Comparison of ENCODE assay signal across 27 mouse cellular contexts in the genomic region with DNA sequence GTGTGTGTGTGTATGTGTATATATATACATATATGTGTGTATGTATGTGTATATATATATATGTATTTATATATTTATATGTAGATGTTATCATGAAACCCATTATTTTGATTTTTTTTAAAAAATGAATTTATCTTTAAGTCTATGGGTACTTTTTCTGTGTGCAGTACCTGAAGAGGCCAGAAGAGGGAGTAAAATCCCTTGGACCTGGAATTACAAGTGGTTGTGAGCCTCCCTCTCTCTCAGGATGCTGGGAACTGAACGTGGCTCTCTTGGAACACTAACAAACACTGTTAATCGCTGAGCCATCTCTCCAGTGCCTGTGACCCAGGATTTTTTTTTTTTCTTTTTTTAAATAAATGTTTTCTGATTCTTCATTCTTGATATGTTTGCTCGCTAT. TPM values are rescaled to one million over a fixed set of nuclear protein-coding genes. Genes with fewer than 3 reads are reported as not detected.
A peak's percentile ranks its signal among the peaks of the same experiment; 100 is the strongest.
DNase-seq lines count a peak whose midpoint lies in the region; ATAC-seq and TF ChIP-seq lines count a peak whose summit lies in the region.
"Had no signal": no experiment of that assay in that cellular context is flagged by ENCODE, and none has a peak within 500 bp of the region (broad histone marks: within the 10 kb centered on the region; RNA-seq: fewer than 3 reads in every experiment).

No protein-coding gene starts in this region.

- H3K36me3 ChIP-seq in kidney, postnatal 0 days (ENCODE audit: insufficient read depth, low read length): no peaks in the 10 kb centered on the region
- H3K36me3 ChIP-seq in kidney, adult 2 months (ENCODE audit: control insufficient read depth, insufficient read depth, low read length): no peaks in the 10 kb centered on the region
- no peaks in the 10 kb centered on the region for H3K36me3 ChIP-seq in midbrain, postnatal 0 days (ENCODE audit: insufficient read depth, low read length)
- no peaks in the 10 kb centered on the region for H3K36me3 ChIP-seq in midbrain, embryonic 14.5 days (ENCODE audit: control insufficient read depth, insufficient read depth, low read length)
- H3K36me3 ChIP-seq in intestine, embryonic 16.5 days (ENCODE audit: control insufficient read depth, insufficient read depth, low read length): no peaks in the 10 kb centered on the region
- H3K36me3 ChIP-seq: forebrain, embryonic 10.5 days; midbrain, embryonic 12.5 days; neural tube, embryonic 13.5 days; stomach, embryonic 15.5 days had no signal

- H3K9me3 ChIP-seq in kidney, postnatal 0 days (replicated peaks; ENCODE audit: low read length): no peaks in the 10 kb centered on the region
- no peaks in the 10 kb centered on the region for H3K9me3 ChIP-seq in midbrain, postnatal 0 days (ENCODE audit: low read length)
- no peaks in the 10 kb centered on the region for H3K9me3 ChIP-seq in midbrain, embryonic 14.5 days (ENCODE audit: control insufficient read depth, low read length)
- no peaks in the 10 kb centered on the region for H3K9me3 ChIP-seq in intestine, embryonic 16.5 days (ENCODE audit: control insufficient read depth, low read length)
- H3K9me3 ChIP-seq: forebrain, embryonic 10.5 days; midbrain, embryonic 12.5 days; neural tube, embryonic 13.5 days; stomach, embryonic 15.5 days had no signal

- TF ChIP-seq POLR2A in kidney, adult 2 months (IDR thresholded peaks at IDR 0.05; ENCODE audit: low read depth, low read length): no peak

- no peak for DNase-seq in kidney, postnatal 0 days (ENCODE audit: low spot score)
- no peak for DNase-seq in kidney, adult 2 months
- DNase-seq in midbrain, postnatal 0 days (ENCODE audit: low spot score): no peak
- DNase-seq in midbrain, embryonic 14.5 days: no peak
- peak; percentile 65 for DNase-seq in R1 (ENCODE audit: low read depth, low spot score)
- DNase-seq in right cerebral cortex, postnatal 36 days (ENCODE audit: low spot score in 2 of 2): no peak
- DNase-seq: adrenal gland, adult 2 months; cerebellum, adult 8-10 months; heart, adult 11 months; heart, postnatal 4 days; liver; lung, postnatal 10 days; right cerebral cortex, postnatal 14 days; thymus, adult 2 months had no signal

- H3K4me3 ChIP-seq in kidney, postnatal 0 days (replicated peaks; ENCODE audit: low read depth, low read length): no peak overlapping the region
- H3K4me3 ChIP-seq in kidney, adult 2 months (ENCODE audit: insufficient read depth, low read depth, low read length): no peak overlapping the region
- H3K4me3 ChIP-seq in midbrain, postnatal 0 days (ENCODE audit: low read depth, low read length): no peak overlapping the region
- no peak overlapping the region for H3K4me3 ChIP-seq in midbrain, embryonic 14.5 days (replicated peaks; ENCODE audit: low read depth, low read length)
- no peak overlapping the region for H3K4me3 ChIP-seq in intestine, embryonic 16.5 days (ENCODE audit: low read length)
- H3K4me3 ChIP-seq: forebrain, embryonic 10.5 days; midbrain, embryonic 12.5 days; neural tube, embryonic 13.5 days; stomach, embryonic 15.5 days had no signal

- no peak overlapping the region for H3K4me2 ChIP-seq in kidney, postnatal 0 days (ENCODE audit: low read length)
- no peak overlapping the region for H3K4me2 ChIP-seq in midbrain, postnatal 0 days (ENCODE audit: low read depth, low read length, poor library complexity, severe bottlenecking)
- no peak overlapping the region for H3K4me2 ChIP-seq in midbrain, embryonic 14.5 days (ENCODE audit: low read length)
- no peak overlapping the region for H3K4me2 ChIP-seq in intestine, embryonic 16.5 days (ENCODE audit: low read depth, low read length)
- H3K4me2 ChIP-seq: midbrain, embryonic 12.5 days; neural tube, embryonic 13.5 days; stomach, embryonic 15.5 days had no signal

- no peaks in the 10 kb centered on the region for H3K27me3 ChIP-seq in kidney, postnatal 0 days (ENCODE audit: insufficient read depth, low read length)
- H3K27me3 ChIP-seq in kidney, adult 2 months (replicated peaks; ENCODE audit: control insufficient read depth, insufficient read depth, low read length): no peaks in the 10 kb centered on the region
- no peaks in the 10 kb centered on the region for H3K27me3 ChIP-seq in midbrain, postnatal 0 days (ENCODE audit: insufficient read depth, low read length)
- no peaks in the 10 kb centered on the region for H3K27me3 ChIP-seq in midbrain, embryonic 14.5 days (ENCODE audit: control insufficient read depth, insufficient read depth, low read length)
- no peaks in the 10 kb centered on the region for H3K27me3 ChIP-seq in intestine, embryonic 16.5 days (replicated peaks; ENCODE audit: control insufficient read depth, insufficient read depth, low read length)
- H3K27me3 ChIP-seq: stomach, embryonic 15.5 days had no signal

- no peak overlapping the region for H3K9ac ChIP-seq in kidney, postnatal 0 days (ENCODE audit: low read depth, low read length)
- H3K9ac ChIP-seq in midbrain, postnatal 0 days (replicated peaks; ENCODE audit: low read length, poor library complexity, severe bottlenecking): no peak overlapping the region
- no peak overlapping the region for H3K9ac ChIP-seq in midbrain, embryonic 14.5 days (replicated peaks; ENCODE audit: low read length)
- H3K9ac ChIP-seq in intestine, embryonic 16.5 days (ENCODE audit: low read depth, low read length): no peak overlapping the region
- H3K9ac ChIP-seq: midbrain, embryonic 12.5 days; neural tube, embryonic 13.5 days; stomach, embryonic 15.5 days had no signal

- no peak for ATAC-seq in kidney, postnatal 0 days (replicated peaks; ENCODE audit: low FRiP score, low read depth)
- ATAC-seq in midbrain, postnatal 0 days (ENCODE audit: low FRiP score): no peak
- ATAC-seq in midbrain, embryonic 14.5 days (ENCODE audit: low FRiP score, low TSS enrichment): no peak
- no peak for ATAC-seq in intestine, embryonic 16.5 days
- ATAC-seq: CD4-positive, CD25-positive, alpha-beta regulatory T cell, adult 4 months; inflammation-experienced regulatory T-cells, adult 6 months had no signal

- TF ChIP-seq CTCF in kidney, postnatal 0 days (IDR thresholded peaks at IDR 0.05; ENCODE audit: low read depth): peak; percentile 23; the same call in 1 of the 2 replicates
- no peak for TF ChIP-seq CTCF in kidney, adult 2 months (conservative IDR thresholded peaks at IDR 0.05; ENCODE audit: insufficient read depth, insufficient read length, low read depth, low read length)
- peak; percentile 46 for TF ChIP-seq CTCF in midbrain, postnatal 0 days (IDR thresholded peaks at IDR 0.05)

- no peak overlapping the region for H3K27ac ChIP-seq in kidney, postnatal 0 days
- H3K27ac ChIP-seq in kidney, adult 2 months (ENCODE audit: insufficient read depth, low read depth, low read length): no peak overlapping the region
- H3K27ac ChIP-seq in midbrain, postnatal 0 days (ENCODE audit: low read depth, low read length): no peak overlapping the region
- no peak overlapping the region for H3K27ac ChIP-seq in midbrain, embryonic 14.5 days (replicated peaks; ENCODE audit: low read depth, low read length)
- no peak overlapping the region for H3K27ac ChIP-seq in intestine, embryonic 16.5 days (ENCODE audit: low read length)
- H3K27ac ChIP-seq: forebrain, embryonic 10.5 days; midbrain, embryonic 12.5 days; neural tube, embryonic 13.5 days; stomach, embryonic 15.5 days had no signal

- no peaks in the 10 kb centered on the region for H3K4me1 ChIP-seq in kidney, postnatal 0 days (replicated peaks; ENCODE audit: insufficient read depth, low read length)
- H3K4me1 ChIP-seq in kidney, adult 2 months (ENCODE audit: control insufficient read depth, insufficient read depth, low read length): no peaks in the 10 kb centered on the region
- no peaks in the 10 kb centered on the region for H3K4me1 ChIP-seq in midbrain, postnatal 0 days (ENCODE audit: insufficient read depth, low read length)
- no peaks in the 10 kb centered on the region for H3K4me1 ChIP-seq in midbrain, embryonic 14.5 days (ENCODE audit: control insufficient read depth, insufficient read depth, low read length)
- H3K4me1 ChIP-seq in intestine, embryonic 16.5 days (ENCODE audit: control insufficient read depth, insufficient read depth, low read length): 0 out of 2 replicates have a peak, but pooled peaks cover 4% of the 10 kb centered on the region
- H3K4me1 ChIP-seq: midbrain, embryonic 12.5 days; neural tube, embryonic 13.5 days; stomach, embryonic 15.5 days had no signal

- 88% methylated on average over 3 of the region's 3 CpGs for WGBS in kidney, postnatal 0 days
- 89% methylated on average over 3 of the region's 3 CpGs for WGBS in kidney, adult 2 months
- 87% methylated on average over 3 of the region's 3 CpGs for WGBS in midbrain, postnatal 0 days
- 91% methylated on average over 3 of the region's 3 CpGs for WGBS in midbrain, embryonic 14.5 days
- 88% methylated on average over 3 of the region's 3 CpGs for WGBS in intestine, embryonic 16.5 days

RNA-seq across cellular contexts. Expression of a gene that starts 58.6 kb away (rescaled TPM):
- polyA plus RNA-seq in kidney, postnatal 0 days (2015; fragmentation: Nextera tagmentation; extraction: Ambion mirVana): not detected in 2 replicates
- not detected in 2 replicates for polyA plus RNA-seq in kidney, adult 2 months (2012; rRNA removed)
- not detected in 2 replicates for total RNA-seq in midbrain, postnatal 0 days (2014; rRNA removed)
- polyA plus RNA-seq in midbrain, postnatal 0 days (2015; fragmentation: Nextera tagmentation; extraction: Ambion mirVana): not detected in 2 replicates
- polyA plus RNA-seq in midbrain, embryonic 14.5 days (2014; fragmentation: Nextera tagmentation; extraction: Ambion mirVana): not detected in 2 replicates
- polyA plus RNA-seq in intestine, embryonic 16.5 days (2015; fragmentation: Nextera tagmentation; extraction: Ambion mirVana): 0.11 TPM in 1 of 2 replicates, not detected in the other
- total RNA-seq: adrenal gland, adult 2 months; gastrocnemius, adult 8-10 months; heart, postnatal 4 days; megakaryocyte progenitor cell, adult 5-6 weeks had no signal
- polyA plus RNA-seq: adrenal gland, adult 2 months; CD4-positive, CD25-positive, alpha-beta regulatory T cell, adult 4 months; forebrain, embryonic 10.5 days; heart, embryonic 14.5 days; inflammation-experienced regulatory T-cells, adult 6 months; kidney, embryonic 16.5 days; midbrain, embryonic 12.5 days; neural tube, embryonic 13.5 days; spleen, adult 2 months; stomach, embryonic 15.5 days; urinary bladder, adult 2 months had no signal
